Mouse (Mus musculus) liver, embryonic 14.5 days (tissue): Measurements from ENCODE around the gene Rc3h1. TPM values are rescaled to one million over a fixed set of nuclear protein-coding genes. Genes with fewer than 3 reads are reported as not detected.

Experiments used
- ATAC-seq: fragments of 200-750 bp; cut with Nextera tagmentation; 2 replicates; pipeline ENCODE4 v1.8.0; 2017; ENCODE audit warnings: moderate number of reproducible peaks, mild to moderate bottlenecking, moderate library complexity; ENCODE audit not compliant: insufficient read depth
- DNase-seq, 3 experiments: peaks; one replicate each; pipeline ENCODE4 v3.0.0-alpha.2; 2012 to 2013; ENCODE audit warnings: low read depth in 3 of 3, low spot score in 3 of 3
- H3K27ac ChIP-seq: fragments of 300-500 bp; sonication (generic); 2 replicates; pipeline ENCODE4 v1.5.1; 2014; ENCODE audit warnings: moderate library complexity, mild to moderate bottlenecking, control low read depth, inconsistent platforms
- H3K27me3 ChIP-seq: fragments of 300-500 bp; sonication (generic); 2 replicates; pipeline ENCODE4 v1.6.1; 2014; ENCODE audit warnings: mild to moderate bottlenecking, low read length, moderate library complexity; ENCODE audit not compliant: control insufficient read depth, insufficient read depth
- H3K36me3 ChIP-seq: fragments of 300-500 bp; sonication (generic); replicated peaks from 2 replicates; pipeline ENCODE4 v1.6.1; 2014; ENCODE audit warnings: low read depth; ENCODE audit not compliant: control insufficient read depth, insufficient read depth
- H3K4me1 ChIP-seq, 2 experiments: fragments of 200-500 bp in 1 of 2; fragments of 300-500 bp in 1 of 2; sonication (generic) in 1 of 2; replicated peaks; 2 replicates each; pipeline ENCODE4 v1.6.1; 2012 to 2014; ENCODE audit warnings: antibody characterized with exemption in 1 of 2, inconsistent platforms in 1 of 2, low read length in 1 of 2; ENCODE audit not compliant: control insufficient read depth in 2 of 2, insufficient read depth in 2 of 2
- H3K4me2 ChIP-seq: fragments of 300-500 bp; sonication (generic); 2 replicates; pipeline ENCODE4 v1.6.1; 2014; ENCODE audit warnings: low read depth, mild to moderate bottlenecking, control low read depth, moderate library complexity
- H3K4me3 ChIP-seq, 2 experiments: fragments of 200-500 bp in 1 of 2; fragments of 300-500 bp in 1 of 2; sonication (generic) in 1 of 2; 2 replicates each; pipeline ENCODE4 v1.5.1; 2012 to 2014; ENCODE audit warnings: low read depth in 2 of 2, low read length in 2 of 2, mild to moderate bottlenecking in 2 of 2, control low read depth in 1 of 2, inconsistent platforms in 1 of 2, moderate library complexity in 1 of 2; ENCODE audit not compliant: insufficient read depth in 1 of 2
- H3K9ac ChIP-seq: fragments of 300-500 bp; sonication (generic); replicated peaks from 2 replicates; pipeline ENCODE4 v1.6.1; 2014; ENCODE audit warnings: mild to moderate bottlenecking, control low read depth, moderate library complexity
- H3K9me3 ChIP-seq: fragments of 300-500 bp; sonication (generic); 2 replicates; pipeline ENCODE4 v1.6.1; 2016; ENCODE audit warnings: low read length, mixed read lengths; ENCODE audit not compliant: control insufficient read depth
- CTCF ChIP-seq: IDR thresholded peaks from 2 replicates; pipeline ENCODE4 v1.5.1; 2016; ENCODE audit warnings: antibody characterized with exemption, low read depth, control low read depth
- EP300 ChIP-seq: IDR thresholded peaks from 2 replicates; pipeline ENCODE4 v1.6.1; 2016; ENCODE audit warnings: antibody characterized with exemption, low read depth
- WGBS: fragments of 180-500 bp; shearing (Covaris S2); extraction: QIAGEN DNeasy Blood & Tissue Kit; methylation state at CpG from one replicate; pipeline ENCODE4 v1.1.7; 2014; ENCODE audit not compliant: insufficient replicate concordance; 5-methylcytosine and 5-hydroxymethylcytosine counted together
- polyA plus RNA-seq, 2 experiments: library from polyadenylated mRNA; depleted of rRNA in 1 of 2; stranded (reverse) in 1 of 2; unstranded in 1 of 2; fragments of >200 nt; fragmentation: Nextera tagmentation in 1 of 2; extraction: Ambion mirVana in 1 of 2; gene quantifications; 2 replicates each; pipeline versions ENCODE4 v1.2.1 to v1.2.3; 2012 to 2014

The Rc3h1 gene
- polyA plus RNA-seq, 2 experiments = 2.9 to 3.2 TPM

- 80% methylated on average over 4 of the region's 4 CpGs for WGBS
- Histone ChIP-seq H3K36me3 (peaks cover 14% of the 10 kb centered on the region), H3K9me3 (no peaks in the 10 kb centered on the region), H3K4me1 (no peaks in the 10 kb centered on the region), H3K4me3 (no peak overlapping the region), H3K27me3 (no peaks in the 10 kb centered on the region), H3K4me2 (no peak overlapping the region), H3K27ac (no peak overlapping the region), H3K9ac (no peak overlapping the region)
- peak in 2 of 3 experiments; percentile 22 to 23 for DNase-seq
- peak; percentile 41; the same call in 1 of the 2 replicates for ATAC-seq
- TF ChIP-seq EP300 (no peak), CTCF (peak; percentile 48)
Measured at GRCm38 (mm10) chr1:160933896-160934482, 27.8 kb downstream of the Rc3h1 start.

GRCm38 (mm10) chr1:160935551-160935950 lies 29.3 kb downstream of the Rc3h1 start:
- 88% methylated on average over 6 of the region's 6 CpGs for WGBS
- Histone ChIP-seq H3K4me2 (no peak overlapping the region), H3K27ac (no peak overlapping the region), H3K4me3 (no peak overlapping the region), H3K9ac (no peak overlapping the region), H3K27me3 (no peaks in the 10 kb centered on the region), H3K36me3 (peaks cover 19% of the 10 kb centered on the region), H3K9me3 (no peaks in the 10 kb centered on the region), H3K4me1 (no peaks in the 10 kb centered on the region)
- no peak for DNase-seq
- ATAC-seq = no peak
- TF ChIP-seq CTCF = peak; percentile 27
- no peak for TF ChIP-seq EP300

- Histone ChIP-seq H3K4me2 (no peak overlapping the region), H3K36me3 (peaks cover 57% of the 10 kb centered on the region), H3K9ac (no peak overlapping the region), H3K9me3 (no peaks in the 10 kb centered on the region), H3K4me3 (no peak overlapping the region), H3K4me1 (no peaks in the 10 kb centered on the region), H3K27ac (no peak overlapping the region), H3K27me3 (no peaks in the 10 kb centered on the region)
- 62% methylated on average over 7 of the region's 7 CpGs for WGBS
- DNase-seq = no peak
- TF ChIP-seq EP300 (no peak), CTCF (no peak)
- ATAC-seq = 0 out of 2 replicates have a peak, but pooled peaks have one; percentile 18
Measured at GRCm38 (mm10) chr1:160963199-160963598, 57.0 kb downstream of the Rc3h1 start.

- H3K9me3 ChIP-seq = no peaks in the 10 kb centered on the region
- H3K27ac ChIP-seq = no peak overlapping the region
- ATAC-seq = no peak
- H3K4me3 ChIP-seq = no peak overlapping the region
- H3K36me3 ChIP-seq = peaks cover 56% of the 10 kb centered on the region
- no peaks in the 10 kb centered on the region for H3K4me1 ChIP-seq
- WGBS = 92% methylated on average over 1 of the region's 1 CpGs
- no peak overlapping the region for H3K9ac ChIP-seq
- no peak overlapping the region for H3K4me2 ChIP-seq
- TF ChIP-seq CTCF = no peak
- TF ChIP-seq EP300 = no peak
- DNase-seq = no peak
- no peaks in the 10 kb centered on the region for H3K27me3 ChIP-seq
Measured at GRCm38 (mm10) chr1:160967268-160967667, 61.0 kb downstream of the Rc3h1 start.

GRCm38 (mm10) chr1:160968643-160969042 lies 62.4 kb downstream of the Rc3h1 start:
- no peak overlapping the region for H3K4me3 ChIP-seq
- H3K4me2 ChIP-seq = no peak overlapping the region
- DNase-seq (no peak), ATAC-seq (no peak)
- no peak for TF ChIP-seq EP300
- WGBS = 80% methylated on average over 5 of the region's 5 CpGs
- H3K9ac ChIP-seq = no peak overlapping the region
- no peak overlapping the region for H3K27ac ChIP-seq
- H3K36me3 ChIP-seq = peaks cover 45% of the 10 kb centered on the region
- H3K9me3 ChIP-seq = no peaks in the 10 kb centered on the region
- H3K4me1 ChIP-seq = no peaks in the 10 kb centered on the region
- H3K27me3 ChIP-seq = no peaks in the 10 kb centered on the region
